Mouse (Mus musculus) cortical plate, adult 2 months (tissue): ENCODE results near the gene Odf3l2.

ENCODE experiments used
- CTCF ChIP-seq: fragments of 200-500 bp; IDR thresholded peaks from 2 replicates; pipeline ENCODE4 v1.5.1; 2011; ENCODE audit warnings: mild to moderate bottlenecking, control low read depth, low read length; ENCODE audit not compliant: insufficient read depth; ENCODE audit errors: extremely low read depth
- POLR2A ChIP-seq: fragments of 200-500 bp; IDR thresholded peaks from 2 replicates; pipeline ENCODE4 v1.6.1; 2011; ENCODE audit warnings: mild to moderate bottlenecking, low read length, control low read depth; ENCODE audit not compliant: insufficient read depth; ENCODE audit errors: extremely low read depth

GRCm38 (mm10) chr10:79675346-79676035 is 30.0 kb upstream of the Odf3l2 start:
- TF ChIP-seq CTCF: no peak
- TF ChIP-seq POLR2A: no peak
